16 mouse cellular contexts compared by ENCODE assay signal in the genomic region with DNA sequence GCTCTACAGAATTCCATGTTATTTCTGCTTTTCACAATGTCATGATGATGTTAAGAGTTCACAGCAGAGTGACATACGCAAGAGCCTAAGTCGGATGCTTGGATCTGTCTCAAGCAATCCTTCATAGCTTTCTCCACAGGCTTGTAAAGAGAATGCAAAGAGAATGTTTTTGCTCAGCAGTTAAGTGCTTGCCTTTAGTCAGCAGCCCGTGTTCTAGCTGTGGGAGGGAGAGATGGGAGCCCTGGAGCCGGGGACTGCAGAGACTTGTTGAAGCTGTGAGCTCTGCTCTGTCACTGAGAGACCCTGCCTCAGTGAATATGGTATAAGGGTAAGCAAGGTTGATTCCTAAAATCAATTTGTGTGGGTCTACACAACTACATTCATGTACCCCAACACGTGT.
"Had no signal": no experiment of that assay in that cellular context is flagged by ENCODE, and none has a peak within 500 bp of the region (broad histone marks: within the 10 kb centered on the region; RNA-seq: fewer than 3 reads in every experiment).

No protein-coding gene starts in this region.

- DNase-seq: liver, postnatal 0 days; lung, adult 2 months; lung, postnatal 14 days; lung, postnatal 36 days; thymus, adult 2 months; thymus, postnatal 25 days; thymus, postnatal 4 days had no signal

- H3K27ac ChIP-seq: lung, embryonic 15.5 days; macrophage; midbrain, embryonic 13.5 days; midbrain, embryonic 15.5 days; neural tube, embryonic 12.5 days; stomach, embryonic 15.5 days; stomach, postnatal 0 days had no signal

- H3K4me1 ChIP-seq: lung, embryonic 15.5 days; megakaryocyte, embryonic 14.5 days; midbrain, embryonic 13.5 days; midbrain, embryonic 15.5 days; neural tube, embryonic 12.5 days; stomach, embryonic 15.5 days had no signal

- H3K36me3 ChIP-seq: lung, embryonic 15.5 days; midbrain, embryonic 13.5 days; midbrain, embryonic 15.5 days; neural tube, embryonic 12.5 days; stomach, embryonic 15.5 days had no signal

- H3K4me3 ChIP-seq: lung, embryonic 15.5 days; megakaryocyte, embryonic 14.5 days; midbrain, embryonic 13.5 days; midbrain, embryonic 15.5 days; neural tube, embryonic 12.5 days; stomach, embryonic 15.5 days had no signal

- H3K27me3 ChIP-seq: lung, embryonic 15.5 days; megakaryocyte, embryonic 14.5 days; midbrain, embryonic 13.5 days; midbrain, embryonic 15.5 days; neural tube, embryonic 12.5 days; stomach, embryonic 15.5 days had no signal

- H3K9me3 ChIP-seq: lung, embryonic 15.5 days; megakaryocyte, embryonic 14.5 days; midbrain, embryonic 13.5 days; midbrain, embryonic 15.5 days; neural tube, embryonic 12.5 days; stomach, embryonic 15.5 days had no signal

- ATAC-seq: liver, postnatal 0 days; lung, postnatal 0 days; midbrain, embryonic 13.5 days; midbrain, embryonic 15.5 days had no signal
